Mouse (Mus musculus) hindbrain, embryonic 16.5 days (tissue): ENCODE results near the gene Ugt2a3. TPM values are rescaled to one million over a fixed set of nuclear protein-coding genes. Genes with fewer than 3 reads are reported as not detected.
"Not testable (repeated sequence)": the region's sequence is repeated elsewhere in the genome, so short reads cannot be mapped to it uniquely, and the experiment has no call there.

Experiments used
- ATAC-seq: fragments of 200-750 bp; cut with Nextera tagmentation; 2 replicates; pipeline ENCODE4 v1.8.0; 2017; ENCODE audit warnings: moderate TSS enrichment, moderate library complexity
- H3K27ac ChIP-seq: fragments of 300-500 bp; sonication (generic); 2 replicates; pipeline ENCODE4 v1.5.1; 2014; ENCODE audit warnings: low read depth, mild to moderate bottlenecking, control low read depth, low read length, moderate library complexity
- H3K27me3 ChIP-seq: fragments of 300-500 bp; sonication (generic); replicated peaks from 2 replicates; pipeline ENCODE4 v1.6.1; 2014; ENCODE audit warnings: low read length; ENCODE audit not compliant: control insufficient read depth, insufficient read depth
- H3K36me3 ChIP-seq: fragments of 300-500 bp; sonication (generic); 2 replicates; pipeline ENCODE4 v1.6.1; 2014; ENCODE audit warnings: mild to moderate bottlenecking, low read length, moderate library complexity, mixed read lengths; ENCODE audit not compliant: control insufficient read depth, insufficient read depth
- H3K4me1 ChIP-seq: fragments of 300-500 bp; sonication (generic); 2 replicates; pipeline ENCODE4 v1.6.1; 2014; ENCODE audit warnings: low read depth, low read length; ENCODE audit not compliant: control insufficient read depth, insufficient read depth
- H3K4me2 ChIP-seq: fragments of 300-500 bp; sonication (generic); 2 replicates; pipeline ENCODE4 v1.6.1; 2014; ENCODE audit warnings: mild to moderate bottlenecking, low read length, control low read depth, moderate library complexity
- H3K4me3 ChIP-seq: fragments of 300-500 bp; sonication (generic); 2 replicates; pipeline ENCODE4 v1.5.1; 2014; ENCODE audit warnings: mild to moderate bottlenecking, low read length, control low read depth, moderate library complexity
- H3K9ac ChIP-seq: fragments of 300-500 bp; sonication (generic); 2 replicates; pipeline ENCODE4 v1.6.1; 2014; ENCODE audit warnings: low read depth, mild to moderate bottlenecking, control low read depth, low read length, moderate library complexity
- H3K9me3 ChIP-seq: fragments of 300-500 bp; sonication (generic); 2 replicates; pipeline ENCODE4 v1.6.1; 2014; ENCODE audit warnings: mild to moderate bottlenecking, low read length, moderate library complexity; ENCODE audit not compliant: control insufficient read depth
- WGBS: fragments of 180-500 bp; shearing (Covaris S2); extraction: QIAGEN DNeasy Blood & Tissue Kit; methylation state at CpG from one replicate; pipeline ENCODE4 v1.1.7; 2014; 5-methylcytosine and 5-hydroxymethylcytosine counted together
- polyA plus RNA-seq: library from polyadenylated mRNA; unstranded; fragments of >200 nt; fragmentation: Nextera tagmentation; extraction: Ambion mirVana; gene quantifications from 2 replicates; pipeline ENCODE4 v1.2.1, GENCODE M21; 2015

The Ugt2a3 gene
- not detected in 2 replicates for polyA plus RNA-seq

DNA sequence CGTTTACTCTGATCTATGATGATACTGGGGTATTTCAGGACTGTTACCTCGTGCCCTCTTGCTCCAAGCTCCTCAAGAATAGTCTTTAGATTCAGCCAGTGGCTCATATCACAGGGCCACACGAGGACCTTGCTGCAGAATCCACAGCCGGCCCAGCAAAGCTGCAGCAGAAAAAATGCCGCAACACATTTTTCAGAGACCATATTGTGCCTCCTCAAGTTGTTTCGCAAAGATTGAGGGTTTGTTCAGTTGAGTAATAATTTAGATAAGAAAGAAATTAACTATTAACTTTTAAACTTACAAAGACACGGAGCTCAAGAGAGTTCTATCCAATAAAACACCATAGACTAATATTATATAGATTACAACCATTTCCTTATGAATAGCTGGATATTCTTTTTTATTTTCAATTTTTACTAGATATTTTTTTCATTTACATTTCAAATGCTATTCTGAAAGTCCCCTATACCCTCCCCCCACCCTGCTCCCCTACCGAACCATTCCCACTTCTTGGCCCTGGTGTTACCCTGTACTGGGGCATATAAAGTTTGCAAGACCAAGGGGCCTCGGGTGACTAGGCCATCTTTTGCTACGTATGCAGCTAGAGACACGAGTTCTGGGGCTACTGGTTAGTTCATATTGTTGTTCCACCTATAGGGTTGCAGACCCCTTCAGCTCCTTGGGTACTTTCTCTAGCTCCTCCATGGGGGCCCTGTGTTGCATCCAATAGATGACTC, at the start of gene Ugt2a3:
Gene Ugt2a3 (minus strand): TSS at position 235 of the 737 bp plus-strand sequence.
- no peak for ATAC-seq
- Histone ChIP-seq H3K4me1 (no peaks in the 10 kb centered on the region), H3K36me3 (no peaks in the 10 kb centered on the region), H3K9ac (no peak within 1 kb of the TSS), H3K4me2 (no peak within 1 kb of the TSS), H3K27ac (no peak within 1 kb of the TSS), H3K27me3 (no peaks in the 10 kb centered on the region), H3K9me3 (no peaks in the 10 kb centered on the region), H3K4me3 (no peak within 1 kb of the TSS)
- WGBS = 83% methylated on average over 11 of the region's 11 CpGs

DNA sequence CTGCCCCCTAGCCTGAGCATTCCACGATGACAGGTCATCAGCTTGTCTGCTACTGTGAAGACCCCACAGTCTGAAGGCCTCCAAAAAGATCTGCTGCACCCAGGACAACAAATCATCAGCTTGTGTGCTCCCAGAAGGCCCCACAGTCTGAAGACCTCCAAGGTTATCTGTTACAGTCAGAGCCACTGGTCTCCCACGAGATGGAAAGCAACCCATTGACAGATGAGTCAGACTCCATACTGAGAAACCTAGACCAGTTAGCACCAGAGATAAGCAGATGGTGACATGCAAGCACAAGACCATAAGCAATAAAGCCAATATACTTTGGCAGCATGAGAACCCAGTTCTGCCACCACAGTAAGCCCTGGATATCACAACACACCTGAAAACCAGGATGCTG, 43.2 kb upstream of the Ugt2a3 start:
- Histone ChIP-seq H3K4me3 (no peak overlapping the region), H3K4me2 (no peak overlapping the region), H3K9me3 (no peaks in the 10 kb centered on the region), H3K4me1 (no peaks in the 10 kb centered on the region), H3K27ac (no peak overlapping the region), H3K27me3 (no peaks in the 10 kb centered on the region), H3K9ac (no peak overlapping the region), H3K36me3 (no peaks in the 10 kb centered on the region)
- ATAC-seq = no peak
- 81% methylated on average over 2 of the region's 2 CpGs for WGBS

DNA sequence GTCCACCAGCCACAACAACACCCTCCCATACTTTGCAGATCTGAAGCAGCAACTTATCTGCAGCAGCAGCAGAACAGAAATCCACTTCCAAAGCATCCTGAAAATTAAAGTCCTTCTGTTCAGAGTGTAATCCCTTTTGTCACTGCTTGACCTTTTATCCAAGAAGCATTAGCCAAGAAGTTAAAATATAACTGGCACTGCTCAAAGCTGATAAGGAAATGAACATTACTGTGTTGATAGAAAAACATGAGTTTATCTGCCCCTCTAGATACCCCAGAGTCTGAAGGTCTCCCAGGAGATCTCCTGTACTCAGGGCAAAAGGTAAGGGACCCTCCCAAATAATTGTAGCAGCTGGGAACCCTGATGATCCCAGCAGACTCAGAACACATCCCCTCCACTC, 42.8 kb upstream of the Ugt2a3 start:
- H3K9me3 ChIP-seq = no peaks in the 10 kb centered on the region
- H3K4me3 ChIP-seq = no peak overlapping the region
- no peak for ATAC-seq
- no peak overlapping the region for H3K27ac ChIP-seq
- H3K9ac ChIP-seq = no peak overlapping the region
- no peaks in the 10 kb centered on the region for H3K36me3 ChIP-seq
- no peak overlapping the region for H3K4me2 ChIP-seq
- no peaks in the 10 kb centered on the region for H3K4me1 ChIP-seq
- H3K27me3 ChIP-seq = no peaks in the 10 kb centered on the region

DNA sequence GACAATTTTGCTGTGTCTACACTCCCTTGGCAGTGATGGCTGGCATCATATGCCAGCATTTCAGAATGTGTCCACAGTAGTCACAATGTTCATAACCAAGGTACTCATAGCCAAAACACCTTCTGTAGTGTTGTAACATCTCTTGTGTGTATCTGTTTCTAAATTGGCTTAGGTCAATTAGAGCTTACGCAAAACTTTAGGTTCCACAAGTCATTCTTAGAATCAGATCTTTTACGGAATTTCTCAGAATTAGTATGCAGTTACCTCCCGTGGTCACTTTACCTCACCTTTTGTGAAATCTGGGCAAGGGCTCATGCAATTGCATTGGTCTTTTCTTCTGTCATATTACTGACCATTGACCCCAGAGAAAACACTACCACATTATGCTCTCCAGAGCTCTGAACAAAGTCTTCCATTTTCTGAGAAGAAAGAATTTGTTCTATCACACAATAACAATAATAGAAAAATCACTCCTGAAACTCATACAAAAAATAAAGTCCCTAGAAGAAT, 38.9 kb upstream of the Ugt2a3 start:
- no peaks in the 10 kb centered on the region for H3K9me3 ChIP-seq
- H3K4me3 ChIP-seq = no peak overlapping the region
- H3K27ac ChIP-seq = no peak overlapping the region
- H3K9ac ChIP-seq = no peak overlapping the region
- no peaks in the 10 kb centered on the region for H3K36me3 ChIP-seq
- no peaks in the 10 kb centered on the region for H3K4me1 ChIP-seq
- H3K4me2 ChIP-seq = no peak overlapping the region
- WGBS = 92% methylated on average over 3 of the region's 3 CpGs
- no peaks in the 10 kb centered on the region for H3K27me3 ChIP-seq
- no peak for ATAC-seq

DNA sequence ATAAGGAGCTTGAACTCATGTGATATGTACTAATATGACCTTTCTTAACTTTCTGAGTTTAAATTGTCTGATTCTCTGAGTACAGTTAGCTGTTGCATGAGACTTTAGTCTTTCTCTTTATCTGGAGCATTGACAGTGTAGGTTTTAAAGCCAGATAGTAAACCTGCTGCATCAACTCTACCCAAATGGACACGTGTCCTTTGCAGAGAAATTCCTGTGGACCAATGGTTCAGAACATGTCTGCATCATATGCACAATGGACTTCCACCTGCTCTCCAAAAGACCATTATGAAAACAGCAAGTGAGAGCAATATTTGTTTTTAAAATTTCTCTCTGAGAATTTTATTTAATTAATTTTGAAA, 36.5 kb upstream of the Ugt2a3 start:
- no peak for ATAC-seq
- no peaks in the 10 kb centered on the region for H3K9me3 ChIP-seq
- WGBS = 86% methylated on average over 1 of the region's 1 CpGs
- no peaks in the 10 kb centered on the region for H3K4me1 ChIP-seq
- H3K4me2 ChIP-seq = no peak overlapping the region
- no peaks in the 10 kb centered on the region for H3K27me3 ChIP-seq
- H3K36me3 ChIP-seq = no peaks in the 10 kb centered on the region
- no peak overlapping the region for H3K27ac ChIP-seq
- H3K9ac ChIP-seq = no peak overlapping the region
- no peak overlapping the region for H3K4me3 ChIP-seq

DNA sequence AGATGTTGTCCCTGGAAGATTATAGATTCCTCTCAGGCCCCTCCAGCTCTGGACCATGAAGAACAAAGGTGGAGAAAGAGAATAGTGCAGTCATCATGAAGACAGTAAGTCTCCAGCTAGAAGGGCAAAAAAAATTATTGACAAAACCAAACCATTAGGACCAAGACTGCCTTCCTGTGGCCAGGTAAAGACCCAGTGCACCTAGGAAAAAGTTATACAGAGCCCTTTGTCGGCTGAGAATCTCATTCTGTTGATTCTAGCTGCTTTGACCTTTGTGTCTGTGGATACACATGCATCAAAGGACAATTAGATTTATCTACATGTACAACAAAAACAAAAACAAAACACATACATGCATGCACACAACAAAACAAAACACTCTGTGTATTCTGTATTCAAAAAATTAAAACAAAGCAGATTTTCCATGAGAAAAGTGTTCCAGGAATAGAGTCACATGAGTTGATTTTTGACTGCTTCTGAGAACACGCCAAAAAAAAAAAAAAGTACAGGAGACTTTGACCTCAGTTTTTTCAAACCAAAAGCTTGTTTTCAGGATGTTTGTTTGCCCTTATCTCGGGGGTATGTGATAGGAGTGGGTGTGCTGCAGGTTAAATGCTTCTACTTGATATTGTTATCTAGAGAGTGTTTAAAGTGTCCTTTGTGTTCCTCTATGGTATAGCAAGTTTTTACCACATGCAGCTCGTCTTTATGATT, 36.0 kb upstream of the Ugt2a3 start:
- 77% methylated on average over 4 of the region's 4 CpGs for WGBS
- ATAC-seq, H3K27me3 ChIP-seq, H3K4me1 ChIP-seq, H3K27ac ChIP-seq, H3K9ac ChIP-seq, H3K36me3 ChIP-seq, H3K9me3 ChIP-seq, H3K4me3 ChIP-seq, H3K4me2 ChIP-seq: not testable (repeated sequence)

DNA sequence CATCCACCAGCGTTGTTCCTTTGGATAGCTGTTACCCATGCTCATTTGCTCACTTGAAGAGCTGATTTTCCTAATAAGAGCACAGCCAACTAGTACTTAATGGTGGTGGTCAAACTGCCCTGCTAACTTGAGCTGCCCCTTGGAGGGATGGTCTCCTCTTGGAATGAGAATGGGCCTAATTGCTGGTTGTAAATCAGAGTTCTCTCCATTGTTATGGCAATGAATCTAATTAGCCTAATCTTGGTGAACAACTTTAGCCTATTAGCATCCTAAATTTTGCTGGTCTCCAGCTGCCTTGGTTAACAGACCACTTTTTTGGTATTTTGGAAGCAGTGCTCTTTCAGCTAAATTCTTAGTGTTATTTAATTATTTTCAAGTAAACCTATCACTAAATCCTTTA, 13.4 kb upstream of the Ugt2a3 start:
- no peak overlapping the region for H3K4me3 ChIP-seq
- H3K4me2 ChIP-seq = no peak overlapping the region
- no peaks in the 10 kb centered on the region for H3K4me1 ChIP-seq
- H3K27ac ChIP-seq = no peak overlapping the region
- H3K36me3 ChIP-seq = no peaks in the 10 kb centered on the region
- no peak overlapping the region for H3K9ac ChIP-seq
- ATAC-seq = no peak
- 42% methylated on average over 1 of the region's 1 CpGs for WGBS
- H3K9me3 ChIP-seq = no peaks in the 10 kb centered on the region
- H3K27me3 ChIP-seq = no peaks in the 10 kb centered on the region

DNA sequence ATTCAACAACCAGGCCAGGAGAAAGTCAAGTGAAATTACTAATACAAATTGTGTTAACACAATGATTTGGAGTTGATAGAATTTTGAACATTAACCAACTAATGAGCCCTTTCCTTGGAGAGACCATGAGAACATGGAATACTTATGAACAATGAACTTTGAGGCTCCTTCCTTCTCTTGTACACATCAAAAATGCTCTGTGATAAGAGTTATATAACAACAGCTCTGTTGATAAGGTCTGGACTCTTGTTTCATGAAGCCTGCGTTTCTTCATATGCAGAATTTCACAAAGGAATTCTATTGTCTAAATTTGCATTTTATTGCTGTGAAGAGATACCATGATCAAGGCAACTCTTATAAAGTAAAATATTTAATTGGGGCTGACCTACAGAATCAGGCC, 12.2 kb upstream of the Ugt2a3 start:
- H3K27me3 ChIP-seq, H3K36me3 ChIP-seq, ATAC-seq, H3K4me2 ChIP-seq, H3K4me3 ChIP-seq, H3K4me1 ChIP-seq, H3K9me3 ChIP-seq, H3K27ac ChIP-seq, H3K9ac ChIP-seq: not testable (repeated sequence)
- 88% methylated on average over 1 of the region's 1 CpGs for WGBS

DNA sequence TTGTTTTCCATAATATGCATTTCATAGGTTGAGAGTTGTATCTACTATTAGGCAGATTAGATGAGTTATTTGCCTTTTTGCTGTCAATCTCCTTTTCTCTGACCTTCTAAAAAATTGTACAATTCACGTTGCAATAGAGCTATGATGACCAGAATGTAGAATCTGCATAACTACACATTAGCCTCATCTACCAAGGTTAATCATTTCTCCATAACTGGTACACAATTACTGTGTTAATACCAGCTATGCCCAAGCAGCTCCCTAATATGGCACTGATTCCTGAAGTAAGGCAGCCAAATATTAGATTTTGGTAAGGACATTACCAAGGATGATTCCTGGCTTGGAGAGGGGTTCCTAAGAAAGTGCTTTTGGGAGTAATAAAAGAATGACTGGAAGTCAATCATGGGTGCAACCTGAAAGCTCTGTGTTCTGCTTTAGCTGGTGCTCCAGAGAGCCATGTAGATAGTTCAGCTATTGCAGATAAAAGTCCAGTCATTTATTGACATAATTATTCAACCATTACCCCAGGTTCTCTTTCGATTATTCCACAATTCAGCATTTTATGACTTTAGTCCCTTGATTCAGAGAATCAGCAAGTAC, 10.6 kb upstream of the Ugt2a3 start:
- not testable (repeated sequence) for H3K36me3 ChIP-seq, H3K4me1 ChIP-seq, H3K9ac ChIP-seq, ATAC-seq, H3K4me2 ChIP-seq, H3K27ac ChIP-seq, H3K27me3 ChIP-seq, H3K4me3 ChIP-seq, H3K9me3 ChIP-seq
- 80% methylated on average over 2 of the region's 2 CpGs for WGBS
